Mouse (Mus musculus): ENCODE measurements at regions not wholly inside any gene's neighbourhood (a gene's known extent, or its start where the extent isn't known, plus 50 kb on each side); places are given as distances from the start of the nearest gene placed in this dataset.
A peak's percentile ranks its signal among the peaks of the same experiment; 100 is the strongest.

- DNase-seq, result peak; percentile 66 to 73
Observed at GRCm38 (mm10) chr12:25216792-25217516, 120.0 kb upstream of the Id2 start.

GRCm38 (mm10) chr12:25215266-25215665 is 118.3 kb upstream of the Id2 start:
- DNase-seq, result peak; percentile 76 to 83

GRCm38 (mm10) chr12:25213782-25214478 is 117.0 kb upstream of the Id2 start:
- DNase-seq, result no peak

- DNase-seq, result no peak
Observed at GRCm38 (mm10) chr12:25211331-25211730, 114.4 kb upstream of the Id2 start.

GRCm38 (mm10) chr12:25210597-25210996 is 113.7 kb upstream of the Id2 start:
- DNase-seq, result no peak

GRCm38 (mm10) chr12:25209333-25209728 is 112.4 kb upstream of the Id2 start:
- DNase-seq, result peak; percentile 89 to 92

GRCm38 (mm10) chr12:25208670-25209332 is 111.9 kb upstream of the Id2 start:
- peak; percentile 54 to 56 for DNase-seq

GRCm38 (mm10) chr12:25203371-25204067 is 106.6 kb upstream of the Id2 start:
- no peak for DNase-seq

GRCm38 (mm10) chr12:25200161-25200560 is 103.2 kb upstream of the Id2 start:
- no peak for DNase-seq

GRCm38 (mm10) chr12:25197757-25198156 is 100.8 kb upstream of the Id2 start:
- DNase-seq, result no peak

- no peak for DNase-seq
Observed at GRCm38 (mm10) chr12:25196022-25196421, 99.1 kb upstream of the Id2 start.

- no peak for DNase-seq
Observed at GRCm38 (mm10) chr12:25192216-25192615, 95.3 kb upstream of the Id2 start.

GRCm38 (mm10) chr12:25190360-25190759 is 93.4 kb upstream of the Id2 start:
- DNase-seq, result no peak

- DNase-seq, result peak in 1 of 2 experiments; percentile 18
Observed at GRCm38 (mm10) chr12:25189174-25189761, 92.3 kb upstream of the Id2 start.

- DNase-seq, result no peak
Observed at GRCm38 (mm10) chr12:25188556-25188955, 91.6 kb upstream of the Id2 start.

- no peak for DNase-seq
Observed at GRCm38 (mm10) chr12:25187216-25187615, 90.3 kb upstream of the Id2 start.

GRCm38 (mm10) chr12:25182680-25183079 is 85.7 kb upstream of the Id2 start:
- DNase-seq, result no peak

GRCm38 (mm10) chr12:25181317-25181716 is 84.4 kb upstream of the Id2 start:
- peak in 1 of 2 experiments; percentile 61 for DNase-seq

- DNase-seq, result no peak
Observed at GRCm38 (mm10) chr12:25180861-25181260, 83.9 kb upstream of the Id2 start.

GRCm38 (mm10) chr12:25180289-25180688 is 83.3 kb upstream of the Id2 start:
- DNase-seq, result no peak

GRCm38 (mm10) chr12:25178491-25179115 is 81.7 kb upstream of the Id2 start:
- no peak for DNase-seq

GRCm38 (mm10) chr12:25177827-25178226 is 80.9 kb upstream of the Id2 start:
- no peak for DNase-seq

All from lung, adult 18-20 months (tissue).